Mouse (Mus musculus): ENCODE measurements around the gene Pfdn6. TPM values are rescaled to one million over a fixed set of nuclear protein-coding genes. Genes with fewer than 3 reads are reported as not detected.

Gene Pfdn6
- polyA plus RNA-seq, 1 experiment = 19.4 TPM

- 3% methylated on average over 57 of the region's 57 CpGs for WGBS
Measured at GRCm38 (mm10) chr17:33977861-33978557, 37.9 kb upstream of the Pfdn6 start.

GRCm38 (mm10) chr17:33973572-33973971 lies 33.4 kb upstream of the Pfdn6 start:
- H3K4me3 ChIP-seq (ENCODE audit: low read depth, low read length) = no peak overlapping the region
- H3K36me3 ChIP-seq (ENCODE audit: control insufficient read depth, insufficient read depth, low read length) = no peaks in the 10 kb centered on the region
- WGBS = 75% methylated on average over 3 of the region's 3 CpGs
- TF ChIP-seq POLR2A (IDR thresholded peaks at IDR 0.05; ENCODE audit: low read depth, low read length) (no peak), CTCF (IDR thresholded peaks at IDR 0.05; ENCODE audit: extremely low read depth, insufficient read length, insufficient replicate concordance, low read depth, low read length) (no peak)
- no peaks in the 10 kb centered on the region for H3K27me3 ChIP-seq (ENCODE audit: control insufficient read depth, insufficient read depth, low read length)
- H3K27ac ChIP-seq (ENCODE audit: insufficient read depth, low read depth, low read length) = no peak overlapping the region
- H3K4me1 ChIP-seq (ENCODE audit: control insufficient read depth, insufficient read depth, insufficient read length, low read length) = peaks cover 5% of the 10 kb centered on the region

More at GRCm38 (mm10) chr17:33977861-33978557, 37.9 kb upstream of the Pfdn6 start:
- Histone ChIP-seq H3K27me3 (ENCODE audit: control insufficient read depth, insufficient read depth, low read length) (no peaks in the 10 kb centered on the region), H3K27ac (ENCODE audit: insufficient read depth, low read depth, low read length) (peak overlapping the region; percentile 27), H3K4me1 (ENCODE audit: control insufficient read depth, insufficient read depth, insufficient read length, low read length) (peaks cover 26% of the 10 kb centered on the region), H3K4me3 (ENCODE audit: low read depth, low read length) (peak overlapping the region; percentile 79), H3K36me3 (ENCODE audit: control insufficient read depth, insufficient read depth, low read length) (no peaks in the 10 kb centered on the region)
- TF ChIP-seq POLR2A (IDR thresholded peaks at IDR 0.05; ENCODE audit: low read depth, low read length) = no peak

DNA sequence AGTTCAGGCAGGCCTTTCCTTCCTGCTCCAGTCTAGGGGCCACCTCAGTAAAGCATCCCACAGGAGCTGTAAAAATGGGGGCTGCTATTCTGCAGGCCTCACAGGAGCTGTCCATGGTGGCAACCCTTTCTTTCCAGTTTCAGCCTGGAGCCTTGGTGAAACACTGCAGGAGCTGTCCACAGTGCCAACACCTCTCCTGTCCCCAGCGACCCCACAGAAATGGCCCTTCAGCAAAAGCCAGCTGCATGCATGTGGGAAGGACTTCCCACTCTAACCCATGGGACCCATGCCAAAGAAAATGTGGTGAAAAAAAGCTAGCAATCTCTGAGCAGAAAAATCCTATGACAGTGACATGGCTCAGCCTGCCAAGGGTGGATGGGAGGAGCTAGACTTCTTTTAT lies 32.5 kb upstream of the Pfdn6 start:
- no peak for TF ChIP-seq POLR2A (IDR thresholded peaks at IDR 0.05; ENCODE audit: low read depth, low read length)
- no peak for TF ChIP-seq CTCF (IDR thresholded peaks at IDR 0.05; ENCODE audit: extremely low read depth, insufficient read length, insufficient replicate concordance, low read depth, low read length)
- Histone ChIP-seq H3K36me3 (ENCODE audit: control insufficient read depth, insufficient read depth, low read length) (no peaks in the 10 kb centered on the region), H3K27ac (ENCODE audit: insufficient read depth, low read depth, low read length) (no peak overlapping the region), H3K4me3 (ENCODE audit: low read depth, low read length) (no peak overlapping the region), H3K27me3 (ENCODE audit: control insufficient read depth, insufficient read depth, low read length) (no peaks in the 10 kb centered on the region), H3K4me1 (ENCODE audit: control insufficient read depth, insufficient read depth, insufficient read length, low read length) (peaks cover 2% of the 10 kb centered on the region)
- WGBS = 12% methylated on average over 1 of the region's 1 CpGs

- H3K4me1 ChIP-seq (ENCODE audit: control insufficient read depth, insufficient read depth, insufficient read length, low read length) = no peaks in the 10 kb centered on the region
Measured at GRCm38 (mm10) chr17:33969394-33969793, 29.3 kb upstream of the Pfdn6 start.

GRCm38 (mm10) chr17:33968927-33969326 lies 28.8 kb upstream of the Pfdn6 start:
- no peak for TF ChIP-seq CTCF (IDR thresholded peaks at IDR 0.05; ENCODE audit: extremely low read depth, insufficient read length, insufficient replicate concordance, low read depth, low read length)
- no peak for TF ChIP-seq POLR2A (IDR thresholded peaks at IDR 0.05; ENCODE audit: low read depth, low read length)
- H3K27me3 ChIP-seq (ENCODE audit: control insufficient read depth, insufficient read depth, low read length) = no peaks in the 10 kb centered on the region
- WGBS = 27% methylated on average over 5 of the region's 5 CpGs

More at GRCm38 (mm10) chr17:33969394-33969793, 29.3 kb upstream of the Pfdn6 start:
- WGBS = 80% methylated on average over 4 of the region's 4 CpGs
- Histone ChIP-seq H3K36me3 (ENCODE audit: control insufficient read depth, insufficient read depth, low read length) (peaks cover 13% of the 10 kb centered on the region), H3K27me3 (ENCODE audit: control insufficient read depth, insufficient read depth, low read length) (no peaks in the 10 kb centered on the region), H3K27ac (ENCODE audit: insufficient read depth, low read depth, low read length) (no peak overlapping the region), H3K4me3 (ENCODE audit: low read depth, low read length) (no peak overlapping the region)
- no peak for TF ChIP-seq POLR2A (IDR thresholded peaks at IDR 0.05; ENCODE audit: low read depth, low read length)
- TF ChIP-seq CTCF (IDR thresholded peaks at IDR 0.05; ENCODE audit: extremely low read depth, insufficient read length, insufficient replicate concordance, low read depth, low read length) = peak; percentile 9; the same call in 1 of the 2 replicates

GRCm38 (mm10) chr17:33968489-33968888 lies 28.3 kb upstream of the Pfdn6 start:
- H3K27me3 ChIP-seq (ENCODE audit: control insufficient read depth, insufficient read depth, low read length) = no peaks in the 10 kb centered on the region
- H3K4me3 ChIP-seq (ENCODE audit: low read depth, low read length) = no peak overlapping the region
- TF ChIP-seq POLR2A (IDR thresholded peaks at IDR 0.05; ENCODE audit: low read depth, low read length) = no peak; the same call in 1 of the 2 replicates
- peak; percentile 82 for TF ChIP-seq CTCF (IDR thresholded peaks at IDR 0.05; ENCODE audit: extremely low read depth, insufficient read length, insufficient replicate concordance, low read depth, low read length)
- no peaks in the 10 kb centered on the region for H3K4me1 ChIP-seq (ENCODE audit: control insufficient read depth, insufficient read depth, insufficient read length, low read length)
- peaks cover 14% of the 10 kb centered on the region for H3K36me3 ChIP-seq (ENCODE audit: control insufficient read depth, insufficient read depth, low read length)
- no peak overlapping the region for H3K27ac ChIP-seq (ENCODE audit: insufficient read depth, low read depth, low read length)
- 1% methylated on average over 9 of the region's 9 CpGs for WGBS

More at GRCm38 (mm10) chr17:33968927-33969326, 28.8 kb upstream of the Pfdn6 start:
- Histone ChIP-seq H3K4me3 (ENCODE audit: low read depth, low read length) (no peak overlapping the region), H3K36me3 (ENCODE audit: control insufficient read depth, insufficient read depth, low read length) (peaks cover 13% of the 10 kb centered on the region), H3K4me1 (ENCODE audit: control insufficient read depth, insufficient read depth, insufficient read length, low read length) (no peaks in the 10 kb centered on the region), H3K27ac (ENCODE audit: insufficient read depth, low read depth, low read length) (no peak overlapping the region)

GRCm38 (mm10) chr17:33965846-33966550 lies 25.9 kb upstream of the Pfdn6 start:
- Histone ChIP-seq H3K4me3 (ENCODE audit: low read depth, low read length) (no peak overlapping the region), H3K4me1 (ENCODE audit: control insufficient read depth, insufficient read depth, insufficient read length, low read length) (no peaks in the 10 kb centered on the region), H3K27me3 (ENCODE audit: control insufficient read depth, insufficient read depth, low read length) (no peaks in the 10 kb centered on the region), H3K27ac (ENCODE audit: insufficient read depth, low read depth, low read length) (no peak overlapping the region), H3K36me3 (ENCODE audit: control insufficient read depth, insufficient read depth, low read length) (peaks cover 32% of the 10 kb centered on the region)
- TF ChIP-seq CTCF (IDR thresholded peaks at IDR 0.05; ENCODE audit: extremely low read depth, insufficient read length, insufficient replicate concordance, low read depth, low read length) (no peak), POLR2A (IDR thresholded peaks at IDR 0.05; ENCODE audit: low read depth, low read length) (no peak)
- WGBS = 87% methylated on average over 16 of the region's 16 CpGs

All from small intestine, adult 2 months (tissue).